Mouse (Mus musculus) heart, embryonic 12.5 days (tissue): ENCODE data around the gene Gm20388. TPM values are rescaled to one million over a fixed set of nuclear protein-coding genes. Genes with fewer than 3 reads are reported as not detected.
A peak's percentile ranks its signal among the peaks of the same experiment; 100 is the strongest.

Experiments
- ATAC-seq: fragments of 200-750 bp; cut with Nextera tagmentation; 2 replicates; pipeline ENCODE4 v1.8.0; 2017; ENCODE audit warnings: moderate TSS enrichment, moderate library complexity; ENCODE audit not compliant: insufficient number of reproducible peaks, low FRiP score
- H3K27ac ChIP-seq: fragments of 300-500 bp; sonication (generic); 2 replicates; pipeline ENCODE4 v1.5.1; 2016; ENCODE audit warnings: mild to moderate bottlenecking, moderate library complexity; ENCODE audit not compliant: poor library complexity, severe bottlenecking
- H3K27me3 ChIP-seq: fragments of 300-500 bp; sonication (generic); replicated peaks from 2 replicates; pipeline ENCODE4 v1.6.1; 2016; ENCODE audit warnings: mild to moderate bottlenecking, moderate library complexity
- H3K36me3 ChIP-seq: fragments of 300-500 bp; sonication (generic); 2 replicates; pipeline ENCODE4 v1.6.1; 2016; ENCODE audit warnings: mild to moderate bottlenecking, moderate library complexity
- H3K4me1 ChIP-seq: fragments of 300-500 bp; sonication (generic); replicated peaks from 2 replicates; pipeline ENCODE4 v1.6.1; 2016; ENCODE audit warnings: mild to moderate bottlenecking
- H3K4me2 ChIP-seq: fragments of 300-500 bp; sonication (generic); 2 replicates; pipeline ENCODE4 v1.6.1; 2016; ENCODE audit warnings: mild to moderate bottlenecking, moderate library complexity
- H3K4me3 ChIP-seq: fragments of 300-500 bp; sonication (generic); 2 replicates; pipeline ENCODE4 v1.5.1; 2016; ENCODE audit warnings: mild to moderate bottlenecking
- H3K9ac ChIP-seq: fragments of 300-500 bp; sonication (generic); 2 replicates; pipeline ENCODE4 v1.6.1; 2016; ENCODE audit warnings: mild to moderate bottlenecking, moderate library complexity
- H3K9me3 ChIP-seq: fragments of 300-500 bp; sonication (generic); replicated peaks from 2 replicates; pipeline ENCODE4 v1.6.1; 2016; ENCODE audit warnings: mild to moderate bottlenecking, moderate library complexity
- WGBS: fragments of 180-500 bp; shearing (Covaris S2); methylation state at CpG from one replicate; pipeline ENCODE4 v1.1.7; 2016; 5-methylcytosine and 5-hydroxymethylcytosine counted together
- polyA plus RNA-seq: library from polyadenylated mRNA; unstranded; fragments of >200 nt; fragmentation: Nextera tagmentation; extraction: Ambion mirVana; gene quantifications from 2 replicates; pipeline ENCODE4 v1.2.1, GENCODE M21; 2016

The Gm20388 gene
- polyA plus RNA-seq, 1 experiment from 2014 or later: not detected

DNA sequence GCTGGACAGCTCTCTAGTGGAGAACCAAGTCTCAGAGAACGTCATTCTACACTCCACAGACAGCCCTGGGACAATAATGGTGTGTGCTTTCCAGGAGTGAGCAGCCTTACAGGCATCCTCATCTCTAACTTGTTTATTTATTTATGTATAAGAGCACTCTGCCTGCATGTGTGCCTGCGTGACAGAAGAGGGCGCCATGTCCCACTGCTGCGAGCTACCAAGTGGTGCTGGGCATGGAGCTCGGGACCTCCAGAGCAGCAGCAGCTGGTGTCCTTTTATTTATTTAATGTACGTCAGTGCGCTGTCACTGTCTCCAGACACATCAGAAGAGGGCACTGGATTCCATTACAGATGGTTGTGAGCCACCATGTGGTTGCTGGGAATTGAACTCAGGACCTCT, 3016.1 kb downstream of the Gm20388 start:
- peaks cover 77% of the 10 kb centered on the region for H3K4me1 ChIP-seq
- H3K4me3 ChIP-seq: no peak overlapping the region
- no peaks in the 10 kb centered on the region for H3K9me3 ChIP-seq
- no peak overlapping the region for H3K27ac ChIP-seq
- ATAC-seq: no peak
- no peaks in the 10 kb centered on the region for H3K27me3 ChIP-seq
- WGBS: 78% methylated on average over 7 of the region's 7 CpGs
- H3K36me3 ChIP-seq: peaks cover 8% of the 10 kb centered on the region; the same call in 1 of the 2 replicates
- H3K4me2 ChIP-seq: no peak overlapping the region
- H3K9ac ChIP-seq: no peak overlapping the region

- ATAC-seq: no peak
Measured at GRCm38 (mm10) chr8:122927841-122928240, 3017.2 kb downstream of the Gm20388 start.

GRCm38 (mm10) chr8:122928631-122929224, 3018.1 kb downstream of the Gm20388 start:
- Histone ChIP-seq H3K9me3 (no peaks in the 10 kb centered on the region), H3K27ac (no peak overlapping the region), H3K27me3 (no peaks in the 10 kb centered on the region), H3K4me3 (no peak overlapping the region), H3K4me2 (no peak overlapping the region), H3K4me1 (peaks cover 77% of the 10 kb centered on the region), H3K9ac (no peak overlapping the region), H3K36me3 (peaks cover 8% of the 10 kb centered on the region; the same call in 1 of the 2 replicates)
- 83% methylated on average over 7 of the region's 7 CpGs for WGBS
- no peak for ATAC-seq

More at GRCm38 (mm10) chr8:122927841-122928240, 3017.2 kb downstream of the Gm20388 start:
- Histone ChIP-seq H3K27ac (no peak overlapping the region), H3K9me3 (no peaks in the 10 kb centered on the region), H3K4me1 (peaks cover 80% of the 10 kb centered on the region), H3K27me3 (no peaks in the 10 kb centered on the region), H3K9ac (no peak overlapping the region), H3K4me3 (no peak overlapping the region), H3K4me2 (no peak overlapping the region), H3K36me3 (peaks cover 8% of the 10 kb centered on the region; the same call in 1 of the 2 replicates)
- 83% methylated on average over 3 of the region's 3 CpGs for WGBS

DNA sequence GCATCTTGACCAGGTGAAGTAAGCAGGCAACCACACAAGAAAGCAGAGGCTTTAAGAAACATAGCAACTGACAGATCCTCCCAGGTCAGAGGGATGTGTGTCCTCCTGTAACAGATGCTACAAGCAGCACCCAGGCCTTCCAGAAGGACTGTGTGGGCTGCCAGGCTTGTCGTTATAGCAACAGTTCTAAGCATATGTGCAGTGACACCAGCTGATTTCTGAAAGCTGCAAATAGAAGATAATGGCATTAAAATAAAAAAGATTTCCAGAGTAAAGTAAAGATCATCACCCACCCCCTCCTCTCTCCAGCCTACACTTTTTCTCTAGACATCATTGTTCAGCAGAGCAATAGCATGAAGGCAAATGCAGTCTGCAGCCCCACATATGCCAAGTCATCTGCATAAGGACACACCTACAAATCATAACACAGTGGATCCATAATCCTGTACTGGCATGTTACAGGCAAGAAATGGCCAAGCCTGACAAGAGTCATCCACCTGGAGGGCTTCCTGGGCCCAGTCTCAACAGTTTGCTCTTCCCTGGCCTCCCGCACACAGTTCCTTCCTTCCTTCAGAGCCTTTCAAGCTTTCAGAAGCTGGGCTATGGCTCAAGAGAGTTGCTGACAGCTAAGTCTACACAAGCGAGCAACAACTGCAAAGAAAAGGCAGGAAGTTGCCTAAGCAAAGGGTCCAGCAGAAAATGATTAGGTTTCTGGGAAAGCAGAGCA, 3021.4 kb downstream of the Gm20388 start:
- Histone ChIP-seq H3K36me3 (peaks cover 5% of the 10 kb centered on the region; the same call in 1 of the 2 replicates), H3K9ac (no peak overlapping the region), H3K4me3 (no peak overlapping the region), H3K27me3 (no peaks in the 10 kb centered on the region), H3K9me3 (no peaks in the 10 kb centered on the region), H3K4me2 (no peak overlapping the region), H3K4me1 (peaks cover 52% of the 10 kb centered on the region), H3K27ac (0 out of 2 replicates have a peak overlapping the region, but pooled peaks have one; percentile 11)
- WGBS: 40% methylated on average over 3 of the region's 3 CpGs
- no peak for ATAC-seq

- Histone ChIP-seq H3K27ac (peak overlapping the region; percentile 25; the same call in 1 of the 2 replicates), H3K36me3 (no peaks in the 10 kb centered on the region), H3K4me2 (no peak overlapping the region), H3K4me1 (peaks cover 52% of the 10 kb centered on the region), H3K4me3 (no peak overlapping the region), H3K9ac (no peak overlapping the region), H3K9me3 (no peaks in the 10 kb centered on the region), H3K27me3 (no peaks in the 10 kb centered on the region)
- WGBS: 55% methylated on average over 2 of the region's 2 CpGs
- ATAC-seq: no peak
Measured at GRCm38 (mm10) chr8:122932561-122932959, 3021.9 kb downstream of the Gm20388 start.

DNA sequence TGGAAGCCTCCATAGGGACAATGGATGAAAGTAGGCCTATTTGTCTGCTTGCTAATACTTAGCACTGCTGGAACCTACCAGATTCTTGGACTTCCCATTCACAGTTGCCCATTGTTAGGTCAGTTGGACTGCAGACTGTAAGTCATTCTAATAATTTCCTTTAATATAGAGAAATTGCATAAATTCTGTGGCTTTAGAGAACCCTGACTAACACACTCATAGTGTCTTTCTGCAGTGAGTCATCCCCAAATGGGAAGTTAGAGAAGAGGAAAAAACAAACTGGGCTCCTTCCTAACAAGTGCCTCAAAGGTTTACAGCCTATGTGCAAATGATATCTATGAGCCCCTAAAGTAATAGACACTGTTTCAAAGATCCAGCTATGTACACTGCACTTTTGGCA, 3023.3 kb downstream of the Gm20388 start:
- Histone ChIP-seq H3K9me3 (no peaks in the 10 kb centered on the region), H3K9ac (no peak overlapping the region), H3K27ac (no peak overlapping the region), H3K4me1 (peaks cover 57% of the 10 kb centered on the region), H3K4me3 (no peak overlapping the region), H3K36me3 (no peaks in the 10 kb centered on the region), H3K4me2 (no peak overlapping the region), H3K27me3 (no peaks in the 10 kb centered on the region)
- no peak for ATAC-seq

DNA sequence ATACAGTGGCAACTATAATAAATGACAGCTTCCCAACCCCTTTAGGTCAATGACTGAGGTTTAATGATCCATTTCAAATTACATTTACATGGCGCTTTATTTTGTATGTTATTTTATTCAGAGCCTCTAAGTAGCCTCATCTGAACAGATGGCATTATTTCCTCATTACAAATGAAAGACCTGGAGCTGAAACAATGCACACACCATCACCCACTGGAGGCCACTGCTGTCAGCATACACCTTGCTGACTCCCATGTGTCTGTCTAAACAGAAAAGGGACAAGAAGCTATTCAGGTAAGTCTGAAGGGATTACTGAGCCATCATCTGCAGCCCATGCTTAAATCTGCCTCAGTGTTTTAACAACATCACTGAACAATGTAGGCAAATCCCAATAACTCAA, 3024.5 kb downstream of the Gm20388 start:
- H3K4me1 ChIP-seq: peaks cover 61% of the 10 kb centered on the region
- H3K4me2 ChIP-seq: no peak overlapping the region
- H3K27me3 ChIP-seq: no peaks in the 10 kb centered on the region
- no peaks in the 10 kb centered on the region for H3K36me3 ChIP-seq
- no peak overlapping the region for H3K27ac ChIP-seq
- H3K9me3 ChIP-seq: no peaks in the 10 kb centered on the region
- 84% methylated on average over 1 of the region's 1 CpGs for WGBS
- no peak overlapping the region for H3K9ac ChIP-seq
- no peak for ATAC-seq
- no peak overlapping the region for H3K4me3 ChIP-seq

GRCm38 (mm10) chr8:122935912-122936311, 3025.3 kb downstream of the Gm20388 start:
- H3K4me1 ChIP-seq: peaks cover 53% of the 10 kb centered on the region
- no peaks in the 10 kb centered on the region for H3K36me3 ChIP-seq
- H3K4me3 ChIP-seq: no peak overlapping the region
- no peak overlapping the region for H3K4me2 ChIP-seq
- WGBS: 72% methylated on average over 3 of the region's 3 CpGs
- H3K27me3 ChIP-seq: no peaks in the 10 kb centered on the region
- no peak overlapping the region for H3K9ac ChIP-seq
- no peaks in the 10 kb centered on the region for H3K9me3 ChIP-seq
- no peak overlapping the region for H3K27ac ChIP-seq
- ATAC-seq: no peak

- Histone ChIP-seq H3K36me3 (no peaks in the 10 kb centered on the region), H3K27ac (0 out of 2 replicates have a peak overlapping the region, but pooled peaks have one; percentile 25), H3K4me3 (no peak overlapping the region), H3K27me3 (no peaks in the 10 kb centered on the region), H3K4me2 (no peak overlapping the region), H3K9me3 (no peaks in the 10 kb centered on the region), H3K4me1 (peaks cover 38% of the 10 kb centered on the region), H3K9ac (no peak overlapping the region)
- 77% methylated on average over 2 of the region's 2 CpGs for WGBS
- no peak for ATAC-seq
Measured at GRCm38 (mm10) chr8:122937545-122938053, 3027.0 kb downstream of the Gm20388 start.

GRCm38 (mm10) chr8:122938170-122938569, 3027.5 kb downstream of the Gm20388 start:
- no peak overlapping the region for H3K4me3 ChIP-seq
- H3K9me3 ChIP-seq: no peaks in the 10 kb centered on the region
- ATAC-seq: no peak
- H3K27ac ChIP-seq: no peak overlapping the region
- WGBS: 69% methylated on average over 3 of the region's 3 CpGs
- H3K27me3 ChIP-seq: no peaks in the 10 kb centered on the region
- H3K4me1 ChIP-seq: peaks cover 37% of the 10 kb centered on the region
- no peaks in the 10 kb centered on the region for H3K36me3 ChIP-seq
- no peak overlapping the region for H3K4me2 ChIP-seq
- no peak overlapping the region for H3K9ac ChIP-seq

- Histone ChIP-seq H3K9me3 (no peaks in the 10 kb centered on the region), H3K4me1 (peaks cover 37% of the 10 kb centered on the region), H3K4me2 (no peak overlapping the region), H3K36me3 (no peaks in the 10 kb centered on the region), H3K27me3 (no peaks in the 10 kb centered on the region), H3K9ac (no peak overlapping the region), H3K4me3 (no peak overlapping the region), H3K27ac (no peak overlapping the region)
- ATAC-seq: peak; percentile 57; the same call in 1 of the 2 replicates
- 18% methylated on average over 4 of the region's 4 CpGs for WGBS
Measured at GRCm38 (mm10) chr8:122938591-122938990, 3027.9 kb downstream of the Gm20388 start.
